Mouse (Mus musculus) G1E-ER4 (cell line): Measurements from ENCODE around the gene Galnt10. TPM values are rescaled to one million over a fixed set of nuclear protein-coding genes. Genes with fewer than 3 reads are reported as not detected.

Experiments used
- GATA1 ChIP-seq: IDR thresholded peaks from one replicate; pipeline ENCODE4 v1.8.0; 2012; ENCODE audit warnings: low read length, inconsistent platforms
- polyA plus RNA-seq: library from polyadenylated mRNA; stranded (reverse); fragments of >175 nt; gene quantifications from 2 replicates; pipeline ENCODE4 v1.2.3, GENCODE M21; 2012

Galnt10 gene
- polyA plus RNA-seq, 1 experiment, result 18.5 TPM

DNA sequence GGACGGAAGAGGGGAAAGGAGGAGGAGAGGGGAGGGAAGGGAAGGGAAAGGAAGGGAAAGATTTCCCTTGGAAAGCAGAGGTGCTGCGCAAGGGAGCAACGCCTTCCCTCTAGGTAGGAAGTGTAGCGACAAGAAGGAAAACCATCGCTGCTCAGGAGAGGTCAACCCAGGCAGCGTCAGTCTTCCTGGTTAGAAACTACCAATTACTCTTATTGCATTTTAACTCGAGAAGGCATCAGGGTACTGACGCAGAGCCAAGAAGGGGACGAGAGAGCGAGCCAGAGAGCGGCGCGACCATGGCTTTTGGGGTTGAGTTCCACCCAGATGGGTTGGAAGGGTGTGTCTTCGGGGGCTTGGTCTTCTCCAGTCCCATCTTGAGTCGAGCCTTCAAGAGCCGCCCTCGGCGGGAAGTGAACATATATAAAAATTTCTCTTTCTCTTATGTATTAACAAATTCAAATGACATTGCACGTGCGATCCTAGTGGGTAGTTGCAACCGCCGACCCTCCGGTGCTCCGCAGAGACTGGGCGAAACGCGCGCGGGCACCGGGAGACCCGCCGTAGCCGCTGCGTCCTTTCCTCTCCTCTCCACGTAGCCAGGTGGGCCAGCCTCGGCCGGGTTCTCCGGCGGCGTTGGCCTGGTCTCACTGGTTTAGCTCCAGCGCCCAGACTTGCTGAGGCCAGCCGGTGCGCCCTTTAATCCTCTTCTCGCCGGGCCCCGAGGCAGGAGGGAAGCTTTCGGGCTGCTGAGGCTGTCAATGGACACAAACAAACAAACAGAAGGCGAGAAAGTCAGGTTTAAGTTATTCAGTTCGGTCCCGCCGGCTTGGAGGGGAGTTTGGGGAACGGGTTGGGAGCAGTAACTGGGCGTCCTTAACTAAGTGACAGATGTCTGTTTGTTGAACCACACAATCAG lies 184.0 kb downstream of the Galnt10 start:
- no peak for TF ChIP-seq GATA1

DNA sequence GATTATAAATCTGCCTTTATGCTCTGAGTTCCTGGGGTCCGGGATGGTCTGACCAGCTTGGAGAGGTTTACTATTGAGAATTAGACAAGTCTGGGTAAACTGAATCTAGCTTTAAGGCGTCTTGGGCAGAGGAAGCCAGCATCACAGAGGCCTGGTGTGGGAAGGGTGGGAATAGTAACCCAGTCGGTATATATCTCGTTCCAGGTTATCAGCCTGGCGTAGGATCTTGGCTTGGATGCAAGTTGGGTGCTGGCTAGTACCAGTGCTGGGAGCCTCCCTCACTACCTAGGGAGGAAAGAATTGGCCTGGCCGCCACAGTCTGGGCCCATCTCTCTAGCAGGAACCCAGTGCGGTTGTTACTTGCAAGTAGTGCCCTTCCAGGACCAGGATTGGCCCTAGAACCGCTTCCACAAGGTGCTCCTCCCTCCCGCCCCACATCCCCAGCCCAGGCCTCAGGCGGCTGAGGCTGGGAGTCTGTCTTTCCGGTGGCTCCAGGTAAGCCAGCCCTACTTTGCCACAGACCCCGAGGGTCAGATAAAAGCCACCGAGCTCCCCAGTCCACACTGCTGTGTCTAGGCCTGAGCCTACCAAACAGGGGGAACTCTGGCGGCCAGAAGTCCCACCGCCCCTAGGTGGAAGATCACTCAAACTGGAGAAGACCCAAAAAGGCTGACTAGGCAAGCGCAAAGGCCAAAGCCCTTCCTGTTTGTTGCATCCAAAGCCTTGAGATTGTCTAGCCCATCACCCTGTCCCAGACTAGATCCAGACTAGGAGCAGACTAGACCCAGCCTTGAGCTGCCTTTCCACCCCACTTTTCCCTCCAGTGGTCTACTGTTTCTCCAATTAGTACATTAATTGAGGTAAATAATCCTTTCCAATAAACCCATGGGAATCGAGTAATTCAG lies 184.9 kb downstream of the Galnt10 start:
- no peak for TF ChIP-seq GATA1

GRCm38 (mm10) chr11:57831281-57831781 lies 186.1 kb downstream of the Galnt10 start:
- no peak for TF ChIP-seq GATA1

DNA sequence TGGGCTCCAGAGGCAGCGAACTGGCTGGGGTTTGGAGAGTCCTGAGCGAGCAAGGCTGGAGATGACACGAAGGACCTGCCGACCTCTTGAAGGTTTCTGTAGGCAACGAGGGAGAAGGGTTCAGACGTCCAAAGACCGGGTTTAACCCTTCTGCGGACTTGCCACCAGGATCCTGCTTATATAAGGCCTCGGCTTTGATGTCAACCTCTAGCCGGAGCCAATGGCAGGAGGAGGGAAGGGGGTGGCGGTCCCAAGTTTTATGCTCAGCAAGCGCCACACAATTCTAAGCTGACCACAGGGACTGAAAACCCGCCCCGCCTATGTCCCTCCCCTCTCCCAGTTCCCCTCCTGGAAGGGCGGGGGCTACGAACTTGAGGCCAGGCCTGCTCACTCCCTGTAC lies 186.6 kb downstream of the Galnt10 start:
- no peak for TF ChIP-seq GATA1

- no peak for TF ChIP-seq GATA1
Measured at GRCm38 (mm10) chr11:57832552-57833201, 187.4 kb downstream of the Galnt10 start, which contains the start of gene Hand1. TSS of gene Hand1 (minus strand) at chr11:57832818.

DNA sequence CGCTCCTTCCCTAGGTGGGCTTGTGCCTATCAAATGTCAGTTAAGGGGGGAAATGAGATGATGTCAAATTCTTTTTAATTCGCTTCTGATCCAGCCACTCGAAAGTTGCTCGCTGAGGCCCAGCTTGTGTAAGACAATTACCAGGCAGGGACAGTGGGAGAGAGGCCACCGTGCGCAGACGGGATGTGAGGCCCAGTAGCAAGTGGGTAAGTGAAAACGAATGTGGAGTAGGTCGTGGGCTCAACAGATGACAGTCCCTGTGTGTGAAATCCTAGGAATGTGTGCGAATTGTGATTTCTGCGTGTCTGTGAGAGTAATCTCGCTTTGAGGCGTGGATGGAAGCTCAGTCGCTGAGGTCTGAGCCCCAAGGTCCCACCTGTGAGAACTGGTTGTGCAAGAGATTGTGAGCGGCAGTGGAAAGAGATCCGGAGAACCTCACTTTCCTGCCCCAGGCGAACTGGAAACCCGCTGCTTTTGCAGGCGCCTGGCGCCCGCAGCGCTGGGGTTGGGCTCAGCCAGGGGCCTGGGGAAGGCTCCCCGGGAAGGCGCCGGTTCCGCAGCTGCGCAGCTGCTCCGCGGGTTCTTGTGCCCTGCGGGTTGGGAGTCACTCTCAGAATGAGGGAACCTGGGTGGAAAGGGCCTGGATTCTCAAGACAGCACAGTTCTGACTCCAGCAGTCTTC lies 188.2 kb downstream of the Galnt10 start:
- no peak for TF ChIP-seq GATA1

DNA sequence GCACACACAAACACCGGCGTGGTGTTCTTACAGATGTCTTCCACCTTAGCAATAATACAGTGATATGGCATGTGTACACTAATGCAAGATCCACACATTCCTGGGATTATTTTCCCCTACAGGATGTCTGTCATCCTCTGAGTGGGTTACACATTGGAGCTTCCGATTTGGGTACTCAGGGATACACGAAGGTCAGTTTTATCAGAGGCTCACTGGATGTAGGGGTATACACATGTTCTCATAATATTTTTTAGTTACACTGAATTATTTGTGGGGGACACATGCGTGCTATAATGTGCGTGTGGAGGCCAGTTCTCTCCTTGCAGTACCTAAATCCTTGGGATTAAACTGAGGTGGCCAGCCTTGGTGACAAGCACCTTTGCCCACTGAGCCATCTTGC lies 188.8 kb downstream of the Galnt10 start:
- no peak for TF ChIP-seq GATA1

DNA sequence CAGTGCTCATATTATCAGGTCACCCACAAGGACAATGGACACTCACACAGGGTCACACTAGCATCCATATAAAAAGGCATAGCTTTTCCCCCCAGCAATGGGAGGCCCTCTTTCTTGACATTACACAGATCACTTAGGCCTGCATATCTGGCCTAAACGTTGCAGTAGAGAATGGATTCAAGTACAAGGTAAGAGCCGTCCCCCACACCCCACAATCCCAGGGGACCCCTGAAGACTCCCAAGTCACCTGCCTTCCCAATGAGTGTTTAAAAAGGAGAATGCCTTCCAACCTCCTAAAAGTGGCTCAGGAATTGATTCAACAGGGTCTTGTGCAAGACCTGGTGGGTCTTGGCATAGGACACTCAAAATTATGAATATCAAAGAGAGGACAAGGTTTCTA lies 190.1 kb downstream of the Galnt10 start:
- TF ChIP-seq GATA1, result no peak

DNA sequence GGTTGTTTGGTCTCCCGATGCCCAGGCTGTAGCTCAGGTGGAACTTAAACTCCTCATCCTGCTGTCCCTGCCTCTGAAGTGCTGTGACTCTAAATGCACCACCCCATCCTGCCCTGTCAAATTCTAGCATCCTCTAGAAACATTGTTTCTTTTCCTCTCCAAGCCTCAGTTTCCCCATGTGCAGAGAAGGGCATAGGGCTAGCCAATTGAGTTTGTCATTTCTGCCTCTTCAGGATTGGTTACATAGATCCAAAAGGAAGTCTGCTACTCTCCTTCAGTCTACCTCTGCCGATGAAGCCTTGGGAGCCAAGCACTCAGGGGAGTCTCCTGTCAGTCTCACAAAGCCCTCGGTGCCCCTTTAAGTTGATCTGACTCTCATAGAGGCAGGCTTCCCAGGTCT lies 190.7 kb downstream of the Galnt10 start:
- no peak for TF ChIP-seq GATA1

GRCm38 (mm10) chr11:57836401-57836800 lies 191.2 kb downstream of the Galnt10 start:
- TF ChIP-seq GATA1, result no peak

Other genes starting within 250 kb of the Galnt10 start
- gene Fam114a2, start 126.8 kb upstream of the Galnt10 start, polyA plus RNA-seq, result 1.6 and 1.7 TPM in 2 replicates
- 0.84 and 0.86 TPM in 2 replicates for gene Mfap3, start 126.8 kb upstream of the Galnt10 start, polyA plus RNA-seq
- 85.0 and 100 TPM in 2 replicates for gene Sap30l, start 156.2 kb downstream of the Galnt10 start, polyA plus RNA-seq
- gene Hand1, start 187.4 kb downstream of the Galnt10 start, polyA plus RNA-seq, result not detected in 2 replicates